Mouse (Mus musculus) CH12.LX (cell line): ENCODE results near the gene Dchs1. TPM values are rescaled to one million over a fixed set of nuclear protein-coding genes. Genes with fewer than 3 reads are reported as not detected.

Experiments used
- DNase-seq: peaks from one replicate; pipeline ENCODE4 v3.0.0-alpha.2; 2013; ENCODE audit errors: extremely low read depth
- H3K27ac ChIP-seq: 2 replicates; pipeline ENCODE4 v1.5.1; 2012; ENCODE audit warnings: low read depth, mild to moderate bottlenecking, control low read depth, moderate library complexity; ENCODE audit not compliant: insufficient read depth
- H3K27me3 ChIP-seq: replicated peaks from 2 replicates; pipeline ENCODE3; 2012; ENCODE audit warnings: inconsistent platforms
- H3K36me3 ChIP-seq, 2 experiments: replicated peaks in 1 of 2; 2 replicates each; pipeline versions ENCODE3 to v1.6.1; 2012; ENCODE audit warnings: inconsistent platforms in 1 of 2, low read length in 1 of 2, mild to moderate bottlenecking in 1 of 2, mixed read lengths in 1 of 2, moderate library complexity in 1 of 2; ENCODE audit not compliant: control insufficient read depth in 1 of 2, insufficient read depth in 1 of 2
- H3K4me1 ChIP-seq, 2 experiments: 2 replicates each; pipeline ENCODE4 v1.6.1; 2012; ENCODE audit warnings: inconsistent platforms in 1 of 2, moderate library complexity in 1 of 2; ENCODE audit not compliant: insufficient read depth in 2 of 2, control insufficient read depth in 1 of 2
- H3K4me2 ChIP-seq: 2 replicates; pipeline ENCODE4 v1.6.1; 2012; ENCODE audit warnings: low read depth, mild to moderate bottlenecking, control low read depth; ENCODE audit not compliant: poor library complexity, insufficient read depth, severe bottlenecking
- H3K4me3 ChIP-seq, 3 experiments: fragments of 150-350 bp in 1 of 3; sonication (generic) in 1 of 3; replicated peaks in 1 of 3; 2 replicates each; pipeline versions ENCODE3 to v1.5.1; 2011 to 2012; ENCODE audit warnings: low read depth in 2 of 3, low read length in 2 of 3, mild to moderate bottlenecking in 2 of 3, moderate library complexity in 2 of 3, control low read depth in 1 of 3, improper control_type of control experiment in 1 of 3, inconsistent platforms in 1 of 3, mixed read lengths in 1 of 3; ENCODE audit not compliant: poor library complexity in 1 of 3
- H3K79me2 ChIP-seq: replicated peaks from 2 replicates; pipeline ENCODE4 v1.6.1; 2012; ENCODE audit warnings: mild to moderate bottlenecking, moderate library complexity; ENCODE audit not compliant: control insufficient read depth, poor library complexity, insufficient read depth, severe bottlenecking; ENCODE audit errors: extremely low read depth
- H3K9ac ChIP-seq: 2 replicates; pipeline ENCODE4 v1.6.1; 2012; ENCODE audit warnings: low read depth, mild to moderate bottlenecking, control low read depth, moderate library complexity; ENCODE audit not compliant: insufficient read depth
- H3K9me3 ChIP-seq: replicated peaks from 2 replicates; pipeline ENCODE3; 2012; ENCODE audit warnings: low read length, inconsistent platforms, mixed read lengths
- BHLHE40 ChIP-seq: IDR thresholded peaks from 2 replicates; pipeline ENCODE4 v1.6.1; 2011; ENCODE audit warnings: mild to moderate bottlenecking, low read depth, low read length, improper control_type of control experiment
- CHD1 ChIP-seq: IDR thresholded peaks from 2 replicates; pipeline ENCODE4 v1.6.1; 2012; ENCODE audit warnings: low read depth, low read length, improper control_type of control experiment, inconsistent platforms
- CHD2 ChIP-seq: IDR thresholded peaks from 2 replicates; pipeline ENCODE4 v1.6.1; 2011; ENCODE audit warnings: low read length, improper control_type of control experiment
- CTCF ChIP-seq, 2 experiments: IDR thresholded peaks in 1 of 2; conservative IDR thresholded peaks in 1 of 2; 2 replicates each; pipeline ENCODE4 v1.5.1; 2011 to 2012; ENCODE audit warnings: low read depth in 2 of 2, low read length in 2 of 2, improper control_type of control experiment in 1 of 2, inconsistent platforms in 1 of 2, mild to moderate bottlenecking in 1 of 2, moderate library complexity in 1 of 2
- E2F4 ChIP-seq: IDR thresholded peaks from 2 replicates; pipeline ENCODE4 v1.6.1; 2011; ENCODE audit warnings: low read depth, low read length, improper control_type of control experiment; ENCODE audit not compliant: insufficient replicate concordance
- ELF1 ChIP-seq: IDR thresholded peaks from 2 replicates; pipeline ENCODE4 v1.6.1; 2014; ENCODE audit warnings: low read depth, mild to moderate bottlenecking, inconsistent platforms, low read length, improper control_type of control experiment
- EP300 ChIP-seq: IDR thresholded peaks from 2 replicates; pipeline ENCODE4 v1.6.1; 2011; ENCODE audit warnings: low read length, improper control_type of control experiment
- GABPA ChIP-seq: IDR thresholded peaks from 2 replicates; pipeline ENCODE4 v1.6.1; 2012; ENCODE audit warnings: low read depth, low read length, improper control_type of control experiment, inconsistent platforms; ENCODE audit not compliant: insufficient replicate concordance
- HCFC1 ChIP-seq: IDR thresholded peaks from 2 replicates; pipeline ENCODE4 v1.6.1; 2012; ENCODE audit warnings: low read depth, mild to moderate bottlenecking, inconsistent platforms, low read length, improper control_type of control experiment
- JUN ChIP-seq: IDR thresholded peaks from 2 replicates; pipeline ENCODE4 v1.6.1; 2011; ENCODE audit warnings: low read depth, mild to moderate bottlenecking, low read length, improper control_type of control experiment, moderate library complexity; ENCODE audit not compliant: insufficient read depth
- JUND ChIP-seq: conservative IDR thresholded peaks from 2 replicates; pipeline ENCODE4 v1.6.1; 2011; ENCODE audit warnings: low read depth, low read length, improper control_type of control experiment
- MAFK ChIP-seq: IDR thresholded peaks from 2 replicates; pipeline ENCODE4 v1.6.1; 2011; ENCODE audit warnings: low read length, improper control_type of control experiment; ENCODE audit not compliant: insufficient replicate concordance
- MAX ChIP-seq: IDR thresholded peaks from 2 replicates; pipeline ENCODE4 v1.6.1; 2011; ENCODE audit warnings: low read length, improper control_type of control experiment
- MAZ ChIP-seq: IDR thresholded peaks from 2 replicates; pipeline ENCODE4 v1.6.1; 2012; ENCODE audit warnings: low read depth, mild to moderate bottlenecking, inconsistent platforms, low read length, improper control_type of control experiment, moderate library complexity
- MXI1 ChIP-seq: IDR thresholded peaks from 2 replicates; pipeline ENCODE4 v1.6.1; 2011; ENCODE audit warnings: mild to moderate bottlenecking, low read depth, low read length, improper control_type of control experiment
- MYC ChIP-seq: IDR thresholded peaks from 2 replicates; pipeline ENCODE4 v1.6.1; 2011; ENCODE audit warnings: low read depth, mild to moderate bottlenecking, improper control_type of control experiment, low read length
- NRF1 ChIP-seq: IDR thresholded peaks from 2 replicates; pipeline ENCODE4 v1.6.1; 2014; ENCODE audit warnings: low read depth, mild to moderate bottlenecking, inconsistent platforms, low read length, improper control_type of control experiment, moderate library complexity
- PAX5 ChIP-seq: IDR thresholded peaks from 2 replicates; pipeline ENCODE4 v1.6.1; 2012; ENCODE audit warnings: low read length, inconsistent platforms, mixed read lengths
- POLR2A ChIP-seq: IDR thresholded peaks from 2 replicates; pipeline ENCODE4 v1.6.1; 2011; ENCODE audit warnings: low read depth, mild to moderate bottlenecking, improper control_type of control experiment, low read length
- POLR2AphosphoS2 ChIP-seq: IDR thresholded peaks from 2 replicates; pipeline ENCODE4 v1.6.1; 2011; ENCODE audit warnings: low read depth, low read length, improper control_type of control experiment
- RAD21 ChIP-seq: IDR thresholded peaks from 2 replicates; pipeline ENCODE4 v1.6.1; 2011; ENCODE audit warnings: low read depth, mild to moderate bottlenecking, low read length, improper control_type of control experiment, moderate library complexity
- RCOR1 ChIP-seq: conservative IDR thresholded peaks from 2 replicates; pipeline ENCODE4 v1.6.1; 2012; ENCODE audit warnings: low read depth, mild to moderate bottlenecking, inconsistent platforms, low read length, improper control_type of control experiment
- SIN3A ChIP-seq: IDR thresholded peaks from 2 replicates; pipeline ENCODE4 v1.6.1; 2012; ENCODE audit warnings: low read length, improper control_type of control experiment, inconsistent platforms
- SMC3 ChIP-seq: IDR thresholded peaks from 2 replicates; pipeline ENCODE4 v1.6.1; 2011; ENCODE audit warnings: low read depth, low read length, improper control_type of control experiment
- TBP ChIP-seq: conservative IDR thresholded peaks from 2 replicates; pipeline ENCODE4 v1.6.1; 2011; ENCODE audit warnings: low read depth, low read length, improper control_type of control experiment
- USF1 ChIP-seq: IDR thresholded peaks from 2 replicates; pipeline ENCODE4 v1.6.1; 2014; ENCODE audit warnings: low read depth, mild to moderate bottlenecking, inconsistent platforms, low read length, improper control_type of control experiment
- USF2 ChIP-seq: conservative IDR thresholded peaks from 2 replicates; pipeline ENCODE4 v1.6.1; 2011; ENCODE audit warnings: low read depth, low read length, improper control_type of control experiment
- ZC3H11A ChIP-seq: IDR thresholded peaks from 2 replicates; pipeline ENCODE4 v1.6.1; 2012; ENCODE audit warnings: low read depth, mild to moderate bottlenecking, inconsistent platforms, low read length, improper control_type of control experiment
- ZKSCAN1 ChIP-seq: IDR thresholded peaks from 2 replicates; pipeline ENCODE4 v1.6.1; 2012; ENCODE audit warnings: low read depth, inconsistent platforms, low read length, improper control_type of control experiment, borderline replicate concordance
- ZMIZ1 ChIP-seq: IDR thresholded peaks from 2 replicates; pipeline ENCODE4 v1.6.1; 2012; ENCODE audit warnings: low read depth, mild to moderate bottlenecking, inconsistent platforms, low read length, improper control_type of control experiment
- ZNF384 ChIP-seq: IDR thresholded peaks from 2 replicates; pipeline ENCODE4 v1.6.1; 2012; ENCODE audit warnings: low read depth, low read length, improper control_type of control experiment, inconsistent platforms
- dilution Hi-C: fragments of 300-500 bp; cut with MboI; formaldehyde crosslinking; loops from 2 replicates; pipeline ENCODE4 v1.14.3; 2020; ENCODE audit warnings: low sequenced_read_pairs; ENCODE audit not compliant: extremely low pct_unique_long_range_greater_than_20kb, extremely low pct_ligation_motif_present
- in situ Hi-C: fragments of 300-500 bp; cut with MboI; formaldehyde crosslinking; loops from 3 replicates; pipeline ENCODE4 v1.14.3; 2019; ENCODE audit warnings: low sequenced_read_pairs, low pct_ligation_motif_present, low pct_unique_long_range_greater_than_20kb, mixed read lengths
- polyA plus RNA-seq: library from polyadenylated mRNA; unstranded; fragments of >175 nt; gene quantifications from 2 replicates; pipeline ENCODE4 v1.2.1, GENCODE M21; 2012; ENCODE audit warnings: low read depth; ENCODE audit not compliant: insufficient read length
- total RNA-seq, 2 experiments: library from RNA; depleted of rRNA; stranded (reverse); fragments of 300-350 nt in 1 of 2; fragments of >200 nt in 1 of 2; gene quantifications; 2 replicates each; pipeline ENCODE4 v1.2.3; 2012 to 2014

The Dchs1 gene
- total and polyA plus RNA-seq, 3 experiments = 0.03 to 0.04 TPM; not detected in 1

DNA sequence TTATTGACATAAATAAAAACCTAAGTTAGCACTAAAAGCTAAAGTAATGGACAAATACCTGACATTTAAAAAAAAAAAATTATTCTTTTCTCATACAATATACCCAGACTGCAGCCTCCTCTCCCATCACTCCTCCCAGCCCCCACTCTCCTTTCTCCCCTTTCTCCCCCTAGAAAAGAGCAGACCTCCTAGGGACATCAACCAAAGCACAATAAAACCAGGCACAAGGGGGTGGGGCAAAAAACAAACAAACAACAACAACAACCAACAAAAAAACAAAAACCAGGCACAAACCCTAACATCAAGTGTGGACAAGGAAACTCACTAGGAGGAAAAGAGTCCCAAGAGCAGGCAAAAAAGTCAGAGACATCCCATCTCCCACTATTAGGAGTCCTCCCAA lies 24.1 kb upstream of the Dchs1 start:
- no peak overlapping the region for H3K9ac ChIP-seq
- H3K9me3 ChIP-seq = peaks cover 4% of the 10 kb centered on the region
- in situ Hi-C loops (no loop called here), dilution Hi-C loops (no loop called here)
- H3K36me3 ChIP-seq = peaks cover 13 to 34% of the 10 kb centered on the region in 2 experiments
- H3K27me3 ChIP-seq = no peaks in the 10 kb centered on the region
- TF ChIP-seq EP300 (no peak), JUND (no peak), ELF1 (no peak), TBP (no peak), MXI1 (no peak), MAZ (no peak), CHD1 (no peak)
- peaks cover 0 to 24% of the 10 kb centered on the region in 2 experiments; a peak in 3 of 4 replicates for H3K4me1 ChIP-seq
- DNase-seq = no peak
- H3K4me2 ChIP-seq = peak overlapping the region; percentile 31; the same call in 1 of the 2 replicates
- no peak overlapping the region for H3K4me3 ChIP-seq
- H3K27ac ChIP-seq = no peak overlapping the region
- peaks cover 14% of the 10 kb centered on the region for H3K79me2 ChIP-seq

GRCm38 (mm10) chr7:105810877-105811489 lies 23.5 kb upstream of the Dchs1 start, which contains the start of gene Mrpl17:
TSS of gene Mrpl17 (minus strand) at chr7:105811099.
- peak within 1 kb of the TSS; percentile 64 for H3K27ac ChIP-seq
- peaks cover 13 to 36% of the 10 kb centered on the region in 2 experiments for H3K36me3 ChIP-seq
- peak within 1 kb of the TSS; percentile 78 to 91 (median 89) for H3K4me3 ChIP-seq
- H3K9me3 ChIP-seq = peaks cover 4% of the 10 kb centered on the region
- DNase-seq = peak; percentile 99
- peaks cover 14% of the 10 kb centered on the region for H3K79me2 ChIP-seq
- in situ Hi-C loops = no loop called here
- peak within 1 kb of the TSS; percentile 44 for H3K4me2 ChIP-seq
- H3K27me3 ChIP-seq = no peaks in the 10 kb centered on the region
- dilution Hi-C loops = no loop called here
- H3K9ac ChIP-seq = peak within 1 kb of the TSS; percentile 83
- peaks cover 0 to 24% of the 10 kb centered on the region in 2 experiments; a peak in 3 of 4 replicates for H3K4me1 ChIP-seq
- TF ChIP-seq NRF1 = peak; percentile 98
- no peak for TF ChIP-seq CHD1
- TF ChIP-seq POLR2A = peak; percentile 93
- peak; percentile 35 to 91; a peak in 3 of 4 replicates for TF ChIP-seq CTCF (conservative IDR thresholded peaks at IDR 0.05 in 1 of 2, IDR thresholded peaks at IDR 0.05 in 1 of 2; ENCODE audit: low read depth in 2 of 2, low read length in 2 of 2)
- TF ChIP-seq ZKSCAN1 = no peak
- TF ChIP-seq SMC3 = peak; percentile 76
- no peak for TF ChIP-seq PAX5
- TF ChIP-seq ZC3H11A = no peak
- peak; percentile 90 for TF ChIP-seq MXI1
- TF ChIP-seq ZMIZ1 = peak; percentile 90
- TF ChIP-seq EP300 = no peak
- no peak for TF ChIP-seq RCOR1
- no peak for TF ChIP-seq MAFK
- TF ChIP-seq MYC = peak; percentile 24; the same call in 1 of the 2 replicates
- TF ChIP-seq MAX = peak; percentile 83; the same call in 1 of the 2 replicates
- no peak for TF ChIP-seq JUND
- TF ChIP-seq E2F4 = 0 out of 2 replicates have a peak, but pooled peaks have one; percentile 44
- no peak for TF ChIP-seq JUN
- TF ChIP-seq ZNF384 = no peak
- TF ChIP-seq MAZ = peak; percentile 97
- no peak for TF ChIP-seq GABPA
- no peak; the same call in 1 of the 2 replicates for TF ChIP-seq SIN3A
- TF ChIP-seq HCFC1 = peak; percentile 88
- peak; percentile 31; the same call in 1 of the 2 replicates for TF ChIP-seq BHLHE40
- TF ChIP-seq POLR2AphosphoS2 = peak; percentile 78; the same call in 1 of the 2 replicates
- TF ChIP-seq USF1 = peak; percentile 1; the same call in 1 of the 2 replicates
- TF ChIP-seq USF2 = no peak
- TF ChIP-seq RAD21 = peak; percentile 82
- peak; percentile 81 for TF ChIP-seq TBP
- no peak for TF ChIP-seq CHD2
